Mouse (Mus musculus) neural tube, embryonic 13.5 days (tissue): ENCODE measurements around the gene Rtl6. TPM values are rescaled to one million over a fixed set of nuclear protein-coding genes. Genes with fewer than 3 reads are reported as not detected.

Experiments
- ATAC-seq: fragments of 200-750 bp; cut with Nextera tagmentation; 2 replicates; pipeline ENCODE4 v1.8.0; 2017; ENCODE audit warnings: low read depth, mild to moderate bottlenecking, moderate TSS enrichment, moderate library complexity
- H3K27ac ChIP-seq: fragments of 300-500 bp; sonication (generic); replicated peaks from 2 replicates; pipeline ENCODE4 v1.5.1; 2015; ENCODE audit warnings: moderate library complexity, mild to moderate bottlenecking, inconsistent platforms
- H3K27me3 ChIP-seq: fragments of 300-500 bp; sonication (generic); 2 replicates; pipeline ENCODE4 v1.6.1; 2015; ENCODE audit warnings: mild to moderate bottlenecking, inconsistent platforms
- H3K36me3 ChIP-seq: fragments of 300-500 bp; sonication (generic); 2 replicates; pipeline ENCODE4 v1.6.1; 2015; ENCODE audit warnings: mild to moderate bottlenecking, inconsistent platforms
- H3K4me1 ChIP-seq: fragments of 300-500 bp; sonication (generic); replicated peaks from 2 replicates; pipeline ENCODE4 v1.6.1; 2015; ENCODE audit warnings: inconsistent platforms
- H3K4me2 ChIP-seq: fragments of 300-500 bp; sonication (generic); 2 replicates; pipeline ENCODE4 v1.6.1; 2015; ENCODE audit warnings: inconsistent platforms, mild to moderate bottlenecking, moderate library complexity
- H3K4me3 ChIP-seq: fragments of 300-500 bp; sonication (generic); 2 replicates; pipeline ENCODE4 v1.5.1; 2015; ENCODE audit warnings: mild to moderate bottlenecking, inconsistent platforms
- H3K9ac ChIP-seq: fragments of 300-500 bp; sonication (generic); 2 replicates; pipeline ENCODE4 v1.6.1; 2015; ENCODE audit warnings: moderate library complexity, mild to moderate bottlenecking, inconsistent platforms
- H3K9me3 ChIP-seq: fragments of 300-500 bp; sonication (generic); 2 replicates; pipeline ENCODE4 v1.6.1; 2016; ENCODE audit warnings: inconsistent platforms
- WGBS: fragments of 180-500 bp; shearing (Covaris S2); methylation state at CpG from one replicate; pipeline ENCODE4 v1.1.7; 2015; 5-methylcytosine and 5-hydroxymethylcytosine counted together
- polyA plus RNA-seq: library from polyadenylated mRNA; unstranded; fragments of >200 nt; fragmentation: Nextera tagmentation; extraction: Ambion mirVana; gene quantifications from 2 replicates; pipeline ENCODE4 v1.2.1, GENCODE M21; 2015

Rtl6 gene
- polyA plus RNA-seq, 1 experiment from 2014 or later: 49.7 TPM

- H3K27me3 ChIP-seq: peaks cover 9% of the 10 kb centered on the region
- H3K4me2 ChIP-seq: no peak overlapping the region
- no peak for ATAC-seq
- 0 out of 2 replicates have a peak overlapping the region, but pooled peaks have one; percentile 38 for H3K27ac ChIP-seq
- WGBS: 63% methylated on average over 2 of the region's 2 CpGs
- H3K9me3 ChIP-seq: no peaks in the 10 kb centered on the region
- H3K9ac ChIP-seq: no peak overlapping the region
- H3K36me3 ChIP-seq: no peaks in the 10 kb centered on the region
- H3K4me1 ChIP-seq: peaks cover 27% of the 10 kb centered on the region
- no peak overlapping the region for H3K4me3 ChIP-seq
Observed at GRCm38 (mm10) chr15:84532211-84532610, 25.4 kb downstream of the Rtl6 start.

DNA sequence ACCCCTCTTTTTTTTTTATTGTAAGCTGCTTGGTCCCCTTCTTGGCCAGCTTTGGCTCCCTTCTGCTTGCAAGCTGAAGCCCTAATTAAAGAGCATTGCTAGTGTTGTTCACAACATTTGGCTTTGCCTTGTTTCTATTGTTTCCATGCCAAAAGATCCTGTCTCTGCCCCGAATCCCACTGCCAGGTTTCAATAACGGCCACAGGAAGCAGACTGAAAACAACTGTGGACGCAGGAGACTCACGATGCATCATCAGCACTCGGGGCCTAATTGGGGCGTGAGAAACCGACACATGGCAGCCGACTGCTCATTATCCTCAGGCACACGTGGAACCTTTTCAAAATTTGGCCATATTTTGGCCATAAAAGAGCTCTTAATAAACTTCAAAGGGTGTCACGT lies 26.1 kb downstream of the Rtl6 start:
- 34% methylated on average over 10 of the region's 10 CpGs for WGBS
- no peak for ATAC-seq
- peaks cover 34% of the 10 kb centered on the region for H3K4me1 ChIP-seq
- H3K4me3 ChIP-seq: no peak overlapping the region
- H3K27ac ChIP-seq: no peak overlapping the region
- no peaks in the 10 kb centered on the region for H3K9me3 ChIP-seq
- no peaks in the 10 kb centered on the region for H3K36me3 ChIP-seq
- no peak overlapping the region for H3K9ac ChIP-seq
- H3K4me2 ChIP-seq: no peak overlapping the region
- peaks cover 9% of the 10 kb centered on the region for H3K27me3 ChIP-seq

GRCm38 (mm10) chr15:84526921-84527320 lies 30.7 kb downstream of the Rtl6 start:
- Histone ChIP-seq H3K27me3 (peaks cover 9% of the 10 kb centered on the region), H3K4me2 (no peak overlapping the region), H3K9ac (0 out of 2 replicates have a peak overlapping the region, but pooled peaks have one; percentile 12), H3K4me1 (peaks cover 46% of the 10 kb centered on the region), H3K4me3 (no peak overlapping the region), H3K27ac (peak overlapping the region; percentile 64), H3K9me3 (no peaks in the 10 kb centered on the region), H3K36me3 (no peaks in the 10 kb centered on the region)
- peak; percentile 77; the same call in 1 of the 2 replicates for ATAC-seq
- WGBS: 15% methylated on average over 14 of the region's 14 CpGs

- Histone ChIP-seq H3K4me3 (no peak overlapping the region), H3K27ac (no peak overlapping the region), H3K27me3 (peaks cover 9% of the 10 kb centered on the region), H3K9me3 (no peaks in the 10 kb centered on the region), H3K9ac (no peak overlapping the region), H3K36me3 (no peaks in the 10 kb centered on the region), H3K4me1 (peaks cover 45% of the 10 kb centered on the region), H3K4me2 (no peak overlapping the region)
- ATAC-seq: no peak
- WGBS: 63% methylated on average over 5 of the region's 5 CpGs
Observed at GRCm38 (mm10) chr15:84525222-84525883, 32.3 kb downstream of the Rtl6 start.

DNA sequence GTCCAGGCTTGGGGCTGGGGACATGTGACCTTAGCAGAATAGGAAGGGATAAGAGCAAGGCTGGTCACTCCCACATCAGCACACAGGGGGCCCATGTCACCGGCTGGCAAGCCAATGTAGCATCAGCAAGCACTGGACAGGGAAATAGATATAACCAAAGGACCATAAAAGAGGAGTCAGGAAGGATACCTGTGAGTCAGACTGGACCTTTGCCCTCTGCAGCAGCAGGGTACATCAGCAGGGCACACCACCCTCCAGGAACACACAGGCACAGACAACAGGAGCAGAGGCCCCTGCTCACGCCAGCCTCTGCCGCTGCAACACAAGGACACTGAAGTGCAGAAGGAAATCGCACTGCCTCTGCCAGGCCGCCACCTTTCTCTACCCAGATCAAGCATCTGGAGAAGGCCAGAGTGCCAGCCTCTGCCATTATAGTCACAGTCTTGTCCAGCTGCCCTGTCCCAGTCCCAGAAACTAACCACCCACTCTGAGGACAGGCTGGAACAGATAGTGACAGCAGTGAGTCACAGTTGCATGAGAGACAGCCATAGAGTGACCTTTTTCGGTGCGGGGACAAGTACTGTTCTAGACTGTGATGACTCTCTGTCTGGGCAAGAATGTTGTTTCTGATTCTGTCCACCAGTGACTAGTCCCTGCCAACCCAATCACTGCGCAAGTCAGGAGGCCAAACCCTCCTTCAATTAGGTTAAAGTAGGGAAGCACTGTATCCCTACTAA lies 34.5 kb downstream of the Rtl6 start:
- WGBS: 88% methylated on average over 8 of the region's 8 CpGs
- Histone ChIP-seq H3K9ac (no peak overlapping the region), H3K4me2 (no peak overlapping the region), H3K4me3 (no peak overlapping the region), H3K9me3 (no peaks in the 10 kb centered on the region), H3K36me3 (no peaks in the 10 kb centered on the region), H3K4me1 (peaks cover 48% of the 10 kb centered on the region), H3K27ac (no peak overlapping the region), H3K27me3 (no peaks in the 10 kb centered on the region)
- no peak for ATAC-seq

- ATAC-seq: no peak
- no peaks in the 10 kb centered on the region for H3K36me3 ChIP-seq
- H3K9me3 ChIP-seq: no peaks in the 10 kb centered on the region
- H3K4me3 ChIP-seq: no peak overlapping the region
- no peak overlapping the region; the same call in 1 of the 2 replicates for H3K27ac ChIP-seq
- H3K9ac ChIP-seq: no peak overlapping the region
- H3K27me3 ChIP-seq: no peaks in the 10 kb centered on the region; the same call in 1 of the 2 replicates
- WGBS: 77% methylated on average over 4 of the region's 4 CpGs
- peaks cover 31% of the 10 kb centered on the region for H3K4me1 ChIP-seq
- no peak overlapping the region for H3K4me2 ChIP-seq
Observed at GRCm38 (mm10) chr15:84521486-84521885, 36.1 kb downstream of the Rtl6 start.

DNA sequence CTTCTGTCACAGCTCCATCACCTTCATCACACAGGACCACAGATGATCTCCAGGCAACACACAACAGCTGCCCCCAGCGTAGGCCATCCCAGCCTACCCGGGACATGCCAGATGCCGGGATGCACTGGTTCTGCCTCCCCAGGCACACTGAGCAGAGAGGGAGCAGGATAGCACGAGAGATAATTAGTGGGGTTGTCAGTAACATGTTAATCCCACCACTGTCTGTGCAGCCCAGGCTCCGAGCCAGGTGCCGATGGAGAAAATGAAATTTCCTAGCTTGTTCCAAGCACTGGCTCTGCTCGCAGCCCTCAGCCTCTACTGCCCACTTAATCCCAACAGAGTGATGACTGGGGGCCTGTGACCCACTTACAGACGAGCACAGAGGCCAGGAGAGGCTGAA lies 39.1 kb downstream of the Rtl6 start:
- H3K27me3 ChIP-seq: no peaks in the 10 kb centered on the region; the same call in 1 of the 2 replicates
- H3K9me3 ChIP-seq: no peaks in the 10 kb centered on the region
- H3K4me2 ChIP-seq: no peak overlapping the region
- H3K27ac ChIP-seq: no peak overlapping the region
- no peak for ATAC-seq
- H3K4me3 ChIP-seq: no peak overlapping the region
- peaks cover 17% of the 10 kb centered on the region for H3K4me1 ChIP-seq
- H3K9ac ChIP-seq: no peak overlapping the region
- H3K36me3 ChIP-seq: no peaks in the 10 kb centered on the region
- WGBS: 52% methylated on average over 8 of the region's 8 CpGs

- ATAC-seq: no peak
- no peak overlapping the region for H3K9ac ChIP-seq
- no peak overlapping the region for H3K27ac ChIP-seq
- no peaks in the 10 kb centered on the region for H3K9me3 ChIP-seq
- H3K4me2 ChIP-seq: no peak overlapping the region
- H3K4me3 ChIP-seq: no peak overlapping the region
- no peaks in the 10 kb centered on the region; the same call in 1 of the 2 replicates for H3K27me3 ChIP-seq
- 72% methylated on average over 5 of the region's 5 CpGs for WGBS
- no peaks in the 10 kb centered on the region for H3K36me3 ChIP-seq
- H3K4me1 ChIP-seq: peaks cover 23% of the 10 kb centered on the region
Observed at GRCm38 (mm10) chr15:84512626-84513296, 44.9 kb downstream of the Rtl6 start.

DNA sequence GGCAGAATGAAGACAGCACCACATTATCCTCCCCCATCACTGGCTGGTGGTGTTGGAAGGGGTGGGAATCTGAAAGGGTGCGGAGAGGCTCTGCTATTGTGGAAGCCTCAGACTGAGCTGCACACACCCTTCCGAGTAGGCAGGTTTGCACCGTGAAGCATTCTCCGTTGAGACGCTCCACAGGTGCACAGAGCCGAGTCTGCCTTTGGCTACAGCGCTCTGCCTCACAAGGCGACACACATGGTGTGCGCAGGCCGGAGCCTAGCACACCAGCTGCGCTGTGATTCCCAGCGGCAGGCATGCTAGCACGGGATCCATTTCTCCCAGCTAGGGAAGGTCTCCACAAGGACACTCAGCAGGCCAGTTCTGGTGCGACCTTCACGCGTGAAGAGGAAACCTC lies 47.6 kb downstream of the Rtl6 start:
- no peak for ATAC-seq
- Histone ChIP-seq H3K9ac (no peak overlapping the region), H3K36me3 (no peaks in the 10 kb centered on the region), H3K4me3 (no peak overlapping the region), H3K27ac (no peak overlapping the region), H3K4me2 (no peak overlapping the region), H3K27me3 (no peaks in the 10 kb centered on the region), H3K4me1 (peaks cover 34% of the 10 kb centered on the region), H3K9me3 (no peaks in the 10 kb centered on the region)
- WGBS: 66% methylated on average over 16 of the region's 16 CpGs

DNA sequence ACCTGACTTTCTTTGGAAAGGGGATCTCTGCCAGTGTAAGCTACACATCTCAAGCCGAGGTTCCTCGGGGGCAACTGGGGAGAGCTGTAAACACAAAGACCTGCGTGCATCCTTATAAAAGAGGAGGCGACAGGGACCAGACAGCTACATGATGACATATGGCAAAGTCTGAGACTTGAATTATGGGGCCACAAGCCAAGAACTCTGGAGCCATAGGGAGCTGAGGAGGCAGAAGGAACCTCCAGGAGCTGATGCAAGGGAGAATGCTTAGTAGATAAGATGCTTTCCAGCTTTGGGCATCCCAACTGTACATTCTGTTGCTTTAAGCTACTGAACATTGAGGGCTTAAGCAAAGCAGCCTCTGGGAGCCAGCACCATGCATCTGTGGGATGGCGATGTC lies 48.5 kb downstream of the Rtl6 start:
- H3K9me3 ChIP-seq: no peaks in the 10 kb centered on the region
- H3K27ac ChIP-seq: no peak overlapping the region
- H3K36me3 ChIP-seq: no peaks in the 10 kb centered on the region
- ATAC-seq: no peak
- H3K27me3 ChIP-seq: no peaks in the 10 kb centered on the region
- WGBS: 64% methylated on average over 5 of the region's 5 CpGs
- H3K9ac ChIP-seq: no peak overlapping the region
- H3K4me2 ChIP-seq: no peak overlapping the region
- H3K4me1 ChIP-seq: peaks cover 40% of the 10 kb centered on the region
- H3K4me3 ChIP-seq: no peak overlapping the region

- Histone ChIP-seq H3K9ac (no peak overlapping the region), H3K9me3 (no peaks in the 10 kb centered on the region), H3K27me3 (no peaks in the 10 kb centered on the region), H3K4me2 (no peak overlapping the region), H3K4me1 (peaks cover 46% of the 10 kb centered on the region), H3K27ac (no peak overlapping the region), H3K4me3 (no peak overlapping the region), H3K36me3 (no peaks in the 10 kb centered on the region)
- whole genome bisulfite sequencing: 67% methylated on average over 10 of the region's 10 CpGs
- ATAC-seq: no peak
Observed at GRCm38 (mm10) chr15:84506026-84506425, 51.6 kb downstream of the Rtl6 start.

GRCm38 (mm10) chr15:84504895-84505294 lies 52.7 kb downstream of the Rtl6 start:
- WGBS: 10% methylated on average over 7 of the region's 7 CpGs
- H3K27ac ChIP-seq: peak overlapping the region; percentile 50; the same call in 1 of the 2 replicates

More at GRCm38 (mm10) chr15:84504895-84505294, 52.7 kb downstream of the Rtl6 start:
- Histone ChIP-seq H3K4me1 (peaks cover 43% of the 10 kb centered on the region), H3K4me2 (no peak overlapping the region), H3K27me3 (no peaks in the 10 kb centered on the region), H3K9ac (no peak overlapping the region), H3K4me3 (no peak overlapping the region), H3K36me3 (no peaks in the 10 kb centered on the region), H3K9me3 (no peaks in the 10 kb centered on the region)
- ATAC-seq: no peak
